Mouse (Mus musculus) kidney, postnatal 0 days (tissue): Measurements from ENCODE around the gene Poldip2. TPM values are rescaled to one million over a fixed set of nuclear protein-coding genes. Genes with fewer than 3 reads are reported as not detected.

ENCODE experiments used
- ATAC-seq: fragments of 200-750 bp; cut with Nextera tagmentation; replicated peaks from 2 replicates; pipeline ENCODE4 v1.8.0; 2017; ENCODE audit warnings: low read depth, moderate number of reproducible peaks, moderate TSS enrichment, moderate library complexity; ENCODE audit not compliant: low FRiP score
- DNase-seq: peaks from one replicate; pipeline ENCODE4 v3.0.0-alpha.2; 2016; ENCODE audit warnings: low spot score
- H3K27ac ChIP-seq: fragments of 300-500 bp; sonication (generic); 2 replicates; pipeline ENCODE4 v1.5.1; 2014; ENCODE audit warnings: mild to moderate bottlenecking
- H3K27me3 ChIP-seq: fragments of 300-500 bp; sonication (generic); 2 replicates; pipeline ENCODE4 v1.6.1; 2014; ENCODE audit warnings: low read length, mixed read lengths; ENCODE audit not compliant: insufficient read depth
- H3K36me3 ChIP-seq: fragments of 300-500 bp; sonication (generic); 2 replicates; pipeline ENCODE4 v1.6.1; 2014; ENCODE audit warnings: low read length, mixed read lengths; ENCODE audit not compliant: insufficient read depth
- H3K4me1 ChIP-seq: fragments of 300-500 bp; sonication (generic); replicated peaks from 2 replicates; pipeline ENCODE4 v1.6.1; 2014; ENCODE audit warnings: antibody characterized with exemption, low read length, mixed read lengths; ENCODE audit not compliant: insufficient read depth
- H3K4me2 ChIP-seq: fragments of 300-500 bp; sonication (generic); 2 replicates; pipeline ENCODE4 v1.6.1; 2014; ENCODE audit warnings: mild to moderate bottlenecking, low read length, moderate library complexity, mixed read lengths
- H3K4me3 ChIP-seq: fragments of 300-500 bp; sonication (generic); replicated peaks from 2 replicates; pipeline ENCODE4 v1.5.1; 2014; ENCODE audit warnings: low read depth, low read length
- H3K9ac ChIP-seq: fragments of 300-500 bp; sonication (generic); 2 replicates; pipeline ENCODE4 v1.6.1; 2014; ENCODE audit warnings: low read depth, low read length
- H3K9me3 ChIP-seq: fragments of 300-500 bp; sonication (generic); replicated peaks from 2 replicates; pipeline ENCODE4 v1.6.1; 2016; ENCODE audit warnings: low read length, inconsistent platforms, mixed read lengths
- CTCF ChIP-seq: IDR thresholded peaks from 2 replicates; pipeline ENCODE4 v1.5.1; 2016; ENCODE audit warnings: antibody characterized with exemption, low read depth, mild to moderate bottlenecking, moderate library complexity
- WGBS: fragments of 180-500 bp; shearing (Covaris S2); extraction: QIAGEN DNeasy Blood & Tissue Kit; methylation state at CpG from one replicate; pipeline ENCODE4 v1.1.7; 2014; 5-methylcytosine and 5-hydroxymethylcytosine counted together
- polyA plus RNA-seq: library from polyadenylated mRNA; unstranded; fragments of >200 nt; fragmentation: Nextera tagmentation; extraction: Ambion mirVana; gene quantifications from 2 replicates; pipeline ENCODE4 v1.2.1, GENCODE M21; 2015

The Poldip2 gene
- polyA plus RNA-seq, 1 experiment from 2014 or later = 173 TPM

DNA sequence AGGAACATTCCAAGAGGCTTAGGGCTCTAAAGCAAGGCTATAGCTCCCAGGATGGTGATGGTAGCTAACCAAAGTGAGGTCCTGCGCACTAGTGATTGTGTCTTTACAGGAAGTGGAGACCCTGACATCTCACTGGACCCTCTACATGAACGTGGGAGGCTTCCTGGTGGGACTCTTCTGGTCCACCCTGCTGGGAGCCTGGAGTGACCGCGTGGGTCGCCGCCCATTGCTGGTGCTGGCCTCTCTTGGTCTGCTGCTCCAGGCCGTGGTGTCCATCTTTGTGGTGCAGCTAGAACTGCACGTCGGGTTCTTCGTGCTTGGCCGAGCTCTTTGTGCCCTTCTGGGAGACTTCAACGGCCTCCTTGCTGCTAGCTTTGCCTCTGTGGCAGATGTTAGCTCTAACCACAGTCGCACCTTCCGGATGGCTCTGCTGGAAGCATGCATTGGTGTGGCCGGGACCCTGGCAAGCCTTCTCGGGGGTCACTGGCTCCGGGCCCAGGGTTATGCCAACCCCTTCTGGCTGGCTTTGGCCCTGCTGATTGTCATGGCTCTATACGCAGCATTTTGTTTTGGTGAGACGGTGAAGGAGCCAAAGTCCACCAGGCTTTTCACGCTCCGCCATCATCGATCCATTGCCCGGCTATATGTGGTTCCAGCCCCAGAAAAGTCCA lies 45.6 kb upstream of the Poldip2 start:
- Histone ChIP-seq H3K4me2 (peak overlapping the region; percentile 99), H3K9ac (peak overlapping the region; percentile 84), H3K4me1 (peaks cover 14% of the 10 kb centered on the region; the same call in 1 of the 2 replicates), H3K27ac (peak overlapping the region; percentile 90), H3K4me3 (peak overlapping the region; percentile 69), H3K9me3 (no peaks in the 10 kb centered on the region), H3K27me3 (no peaks in the 10 kb centered on the region), H3K36me3 (no peaks in the 10 kb centered on the region)
- WGBS = 58% methylated on average over 23 of the region's 23 CpGs
- ATAC-seq (peak; percentile 30; the same call in 1 of the 2 replicates), DNase-seq (no peak)
- no peak for TF ChIP-seq CTCF

DNA sequence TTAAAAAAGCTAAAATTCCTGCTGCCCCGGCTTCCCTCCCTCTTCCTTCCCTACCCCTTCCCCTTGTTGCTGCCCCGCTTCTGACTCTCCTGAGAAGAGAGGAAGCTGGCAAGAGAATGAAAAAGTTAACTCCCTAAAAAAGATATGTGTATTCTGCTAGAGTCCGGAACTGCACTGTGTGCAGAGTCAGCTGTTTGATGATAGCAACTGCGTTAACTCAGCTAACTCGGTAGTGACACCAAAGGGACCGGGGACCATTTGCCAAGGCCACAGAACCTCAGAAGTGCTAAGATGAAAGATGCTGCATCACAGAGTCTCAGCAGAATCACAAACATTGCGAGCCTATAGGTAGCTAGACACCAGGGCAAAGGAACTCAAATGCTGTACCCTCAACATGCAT lies 44.5 kb upstream of the Poldip2 start:
- TF ChIP-seq CTCF = no peak
- H3K9ac ChIP-seq = no peak overlapping the region
- no peak overlapping the region for H3K4me3 ChIP-seq
- ATAC-seq (no peak), DNase-seq (no peak)
- no peaks in the 10 kb centered on the region for H3K36me3 ChIP-seq
- H3K27ac ChIP-seq = no peak overlapping the region
- H3K4me1 ChIP-seq = peaks cover 14% of the 10 kb centered on the region; the same call in 1 of the 2 replicates
- no peaks in the 10 kb centered on the region for H3K27me3 ChIP-seq
- WGBS = 72% methylated on average over 7 of the region's 7 CpGs
- no peak overlapping the region for H3K4me2 ChIP-seq
- H3K9me3 ChIP-seq = no peaks in the 10 kb centered on the region

DNA sequence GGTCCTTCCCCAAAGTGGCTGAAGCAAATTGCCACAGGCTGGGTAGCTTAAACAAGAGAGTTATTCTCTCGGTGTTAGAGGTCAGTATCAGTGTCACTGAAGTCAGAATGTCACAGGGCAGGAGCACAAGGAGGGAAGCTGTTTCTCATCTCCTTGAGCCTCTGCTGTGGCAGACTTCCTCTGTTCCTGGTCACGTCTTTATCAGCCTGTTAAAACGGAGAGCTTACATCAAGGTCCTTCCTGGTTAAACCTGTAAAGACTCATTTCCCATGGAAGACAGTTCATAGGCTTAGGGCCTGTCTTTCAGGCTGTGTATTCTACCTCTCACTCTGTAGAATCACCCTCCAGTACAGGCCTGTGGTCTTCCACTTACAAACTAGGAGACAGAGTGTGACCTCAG lies 44.1 kb upstream of the Poldip2 start:
- Histone ChIP-seq H3K9me3 (no peaks in the 10 kb centered on the region), H3K4me1 (peaks cover 14% of the 10 kb centered on the region; the same call in 1 of the 2 replicates), H3K36me3 (no peaks in the 10 kb centered on the region), H3K4me2 (no peak overlapping the region), H3K27me3 (no peaks in the 10 kb centered on the region), H3K27ac (no peak overlapping the region), H3K9ac (no peak overlapping the region), H3K4me3 (no peak overlapping the region)
- no peak for TF ChIP-seq CTCF
- 36% methylated on average over 3 of the region's 3 CpGs for WGBS
- DNase-seq (no peak), ATAC-seq (no peak)

DNA sequence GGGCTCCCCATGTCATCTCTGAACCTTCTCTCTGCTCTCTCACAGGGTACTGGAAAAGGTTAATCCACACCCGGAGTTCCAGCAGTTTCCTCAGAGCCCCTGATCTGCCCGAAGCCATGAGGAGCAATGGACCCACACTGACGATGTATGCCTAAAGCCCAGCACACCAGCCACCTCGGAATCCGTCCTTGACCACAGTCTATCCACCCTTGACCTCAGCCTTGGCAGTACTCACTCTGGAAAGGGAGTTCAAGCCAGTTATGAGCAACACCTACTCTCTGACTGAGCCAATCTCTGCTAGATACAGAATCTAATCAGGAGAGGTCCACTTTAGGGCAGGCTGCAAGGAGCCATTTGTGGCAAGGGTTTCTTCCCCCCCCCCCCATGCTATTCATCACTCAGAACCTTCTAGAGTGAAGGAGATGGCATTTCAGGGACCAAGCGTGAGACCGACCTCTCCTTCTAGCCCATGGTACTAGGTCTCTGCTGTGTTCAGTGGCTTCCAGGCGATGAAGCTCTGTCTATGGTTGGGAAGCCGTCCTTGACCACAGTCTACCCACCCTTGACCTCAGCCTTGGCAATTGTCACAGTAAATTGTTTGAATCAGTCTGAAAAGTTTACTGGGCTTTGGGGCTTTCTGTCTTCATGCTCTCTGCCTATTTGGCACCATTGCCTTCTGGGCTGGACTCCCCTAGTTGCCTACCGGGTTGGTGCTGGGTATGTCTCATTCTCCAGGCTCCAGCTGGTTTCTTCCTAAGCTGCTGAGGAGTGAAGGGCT lies 40.5 kb upstream of the Poldip2 start:
- WGBS = 91% methylated on average over 10 of the region's 10 CpGs
- TF ChIP-seq CTCF = no peak
- DNase-seq = no peak
- Histone ChIP-seq H3K4me1 (peaks cover 3% of the 10 kb centered on the region; the same call in 1 of the 2 replicates), H3K4me3 (no peak overlapping the region), H3K27me3 (no peaks in the 10 kb centered on the region), H3K36me3 (no peaks in the 10 kb centered on the region), H3K4me2 (no peak overlapping the region), H3K9me3 (no peaks in the 10 kb centered on the region), H3K27ac (no peak overlapping the region), H3K9ac (no peak overlapping the region)
- ATAC-seq = no peak

DNA sequence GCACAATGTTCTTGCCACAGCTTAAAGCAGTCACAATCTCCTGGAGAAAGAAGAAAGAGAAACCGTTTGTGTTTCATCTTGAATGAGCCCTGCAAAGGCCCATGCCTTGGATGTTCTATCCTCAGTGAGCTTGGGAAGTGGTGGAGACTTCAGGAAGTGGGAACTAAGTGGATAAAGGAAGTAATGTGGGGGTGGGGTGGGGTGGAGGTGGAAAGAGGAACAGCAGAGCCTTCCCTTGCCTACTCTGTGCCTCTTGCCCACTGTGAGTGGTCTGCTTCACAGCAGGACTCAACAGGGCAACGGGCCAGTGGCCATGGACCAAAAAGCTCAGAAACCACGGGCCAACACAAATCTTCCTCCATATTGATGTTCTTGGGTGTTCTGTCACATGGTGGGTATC lies 36.7 kb upstream of the Poldip2 start:
- Histone ChIP-seq H3K27me3 (no peaks in the 10 kb centered on the region), H3K9ac (no peak overlapping the region), H3K4me3 (no peak overlapping the region), H3K4me1 (no peaks in the 10 kb centered on the region), H3K4me2 (no peak overlapping the region), H3K27ac (no peak overlapping the region), H3K36me3 (no peaks in the 10 kb centered on the region), H3K9me3 (no peaks in the 10 kb centered on the region)
- TF ChIP-seq CTCF = no peak
- ATAC-seq (no peak), DNase-seq (no peak)
- WGBS = 82% methylated on average over 3 of the region's 3 CpGs

DNA sequence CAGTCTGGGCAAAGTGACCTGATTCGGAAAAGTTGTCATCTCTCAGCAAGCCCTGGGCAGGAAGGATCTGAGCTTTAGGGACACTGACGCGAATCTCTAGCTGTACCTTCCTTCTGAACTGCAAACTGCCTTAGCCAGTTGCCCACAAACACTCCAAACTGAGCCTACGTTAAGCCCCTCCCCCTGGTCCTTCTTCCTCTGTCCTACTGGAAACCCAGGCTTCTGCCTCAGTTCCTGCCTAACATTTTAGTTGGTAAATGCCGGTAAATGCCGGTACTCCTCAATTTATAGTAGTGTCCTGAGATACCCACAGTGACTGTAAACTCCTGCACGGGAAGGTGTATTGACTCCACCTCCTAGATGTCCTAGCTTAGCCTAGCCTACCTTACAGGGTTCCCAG lies 28.4 kb upstream of the Poldip2 start:
- Histone ChIP-seq H3K9me3 (no peaks in the 10 kb centered on the region), H3K9ac (no peak overlapping the region), H3K4me3 (no peak overlapping the region), H3K27me3 (peaks cover 11% of the 10 kb centered on the region), H3K4me1 (no peaks in the 10 kb centered on the region), H3K36me3 (no peaks in the 10 kb centered on the region), H3K4me2 (no peak overlapping the region), H3K27ac (no peak overlapping the region)
- 63% methylated on average over 7 of the region's 7 CpGs for WGBS
- TF ChIP-seq CTCF = no peak
- no peak for DNase-seq
- no peak for ATAC-seq
